ENCODE assay signal across 22 mouse cellular contexts in genomic region chr19:37262389-37262788, GRCm38 (mm10). TPM values are rescaled to one million over a fixed set of nuclear protein-coding genes. Genes with fewer than 3 reads are reported as not detected.
DNase-seq lines count a peak whose midpoint lies in the region; ATAC-seq and TF ChIP-seq lines count a peak whose summit lies in the region.
"Had no signal": no experiment of that assay in that cellular context is flagged by ENCODE, and none has a peak within 500 bp of the region (broad histone marks: within the 10 kb centered on the region; RNA-seq: fewer than 3 reads in every experiment).

No protein-coding gene starts in this region.

- H3K4me2 ChIP-seq in liver, embryonic 16.5 days (ENCODE audit: low read depth, low read length): peak overlapping the region; percentile 24
- no peak overlapping the region for H3K4me2 ChIP-seq in liver, embryonic 12.5 days
- H3K4me2 ChIP-seq: hindbrain, embryonic 13.5 days; limb, embryonic 12.5 days; midbrain, embryonic 12.5 days; neural tube, embryonic 15.5 days had no signal

- H3K36me3 ChIP-seq in kidney, adult 2 months (ENCODE audit: control insufficient read depth, insufficient read depth, low read length): no peaks in the 10 kb centered on the region
- H3K36me3 ChIP-seq in liver, embryonic 16.5 days (ENCODE audit: control insufficient read depth, insufficient read depth): no peaks in the 10 kb centered on the region
- no peaks in the 10 kb centered on the region for H3K36me3 ChIP-seq in liver, embryonic 12.5 days
- H3K36me3 ChIP-seq: forebrain, embryonic 10.5 days; hindbrain, embryonic 13.5 days; limb, embryonic 12.5 days; midbrain, embryonic 12.5 days; neural tube, embryonic 15.5 days had no signal

- peak overlapping the region; percentile 61; the same call in 1 of the 2 replicates for H3K27ac ChIP-seq in kidney, adult 2 months (ENCODE audit: insufficient read depth, low read depth, low read length)
- peak overlapping the region; percentile 38; the same call in 1 of the 2 replicates for H3K27ac ChIP-seq in liver, embryonic 16.5 days (ENCODE audit: low read length)
- no peak overlapping the region for H3K27ac ChIP-seq in liver, embryonic 12.5 days
- H3K27ac ChIP-seq: forebrain, embryonic 10.5 days; hindbrain, embryonic 13.5 days; layer of hippocampus, adult 2 months; limb, embryonic 12.5 days; midbrain, embryonic 12.5 days; neural tube, embryonic 15.5 days had no signal

- no peak overlapping the region for H3K9ac ChIP-seq in liver, embryonic 16.5 days (ENCODE audit: low read depth, low read length)
- H3K9ac ChIP-seq in liver, embryonic 12.5 days: no peak overlapping the region
- H3K9ac ChIP-seq: hindbrain, embryonic 13.5 days; limb, embryonic 12.5 days; midbrain, embryonic 12.5 days; neural tube, embryonic 15.5 days had no signal

- WGBS in kidney, adult 2 months: 48% methylated on average over 4 of the region's 4 CpGs
- WGBS in liver, embryonic 16.5 days (ENCODE audit: insufficient replicate concordance): 62% methylated on average over 4 of the region's 4 CpGs
- WGBS in liver, embryonic 12.5 days (ENCODE audit: insufficient replicate concordance): 67% methylated on average over 4 of the region's 4 CpGs

- TF ChIP-seq CTCF in kidney, adult 2 months (conservative IDR thresholded peaks at IDR 0.05; ENCODE audit: insufficient read depth, insufficient read length, low read depth, low read length): no peak

- H3K4me3 ChIP-seq in kidney, adult 2 months (ENCODE audit: insufficient read depth, low read depth, low read length): no peak overlapping the region
- H3K4me3 ChIP-seq in liver, embryonic 16.5 days (ENCODE audit: low read depth, low read length): no peak overlapping the region
- H3K4me3 ChIP-seq in liver, embryonic 12.5 days: no peak overlapping the region
- H3K4me3 ChIP-seq: forebrain, embryonic 10.5 days; hindbrain, embryonic 13.5 days; layer of hippocampus, adult 2 months; limb, embryonic 12.5 days; midbrain, embryonic 12.5 days; neural tube, embryonic 15.5 days had no signal

- no peaks in the 10 kb centered on the region for H3K9me3 ChIP-seq in liver, embryonic 16.5 days (replicated peaks; ENCODE audit: control insufficient read depth, low read length)
- no peaks in the 10 kb centered on the region for H3K9me3 ChIP-seq in liver, embryonic 12.5 days (replicated peaks)
- H3K9me3 ChIP-seq: forebrain, embryonic 10.5 days; hindbrain, embryonic 13.5 days; midbrain, embryonic 12.5 days had no signal

- H3K4me1 ChIP-seq in kidney, adult 2 months (ENCODE audit: control insufficient read depth, insufficient read depth, low read length): peaks cover 17% of the 10 kb centered on the region; the same call in 1 of the 2 replicates
- H3K4me1 ChIP-seq in liver, embryonic 16.5 days (ENCODE audit: control insufficient read depth, low read depth, low read length): peaks cover 6% of the 10 kb centered on the region
- peaks cover 22% of the 10 kb centered on the region for H3K4me1 ChIP-seq in liver, embryonic 12.5 days
- H3K4me1 ChIP-seq: limb, embryonic 12.5 days had no signal

- no peak for TF ChIP-seq POLR2A in kidney, adult 2 months (IDR thresholded peaks at IDR 0.05; ENCODE audit: low read depth, low read length)

- no peak for ATAC-seq in liver, embryonic 16.5 days (ENCODE audit: low read depth)
- no peak for ATAC-seq in liver, embryonic 12.5 days
- ATAC-seq: forebrain, embryonic 16.5 days; inflammation-experienced regulatory T-cells, adult 6 months had no signal

- H3K27me3 ChIP-seq in kidney, adult 2 months (replicated peaks; ENCODE audit: control insufficient read depth, insufficient read depth, low read length): no peaks in the 10 kb centered on the region
- no peaks in the 10 kb centered on the region for H3K27me3 ChIP-seq in liver, embryonic 16.5 days (ENCODE audit: control insufficient read depth, insufficient read depth, low read depth, low read length)
- peaks cover 9% of the 10 kb centered on the region; the same call in 1 of the 2 replicates for H3K27me3 ChIP-seq in liver, embryonic 12.5 days (replicated peaks)
- H3K27me3 ChIP-seq: hindbrain, embryonic 13.5 days; limb, embryonic 12.5 days; midbrain, embryonic 12.5 days; neural tube, embryonic 15.5 days had no signal

- peak; percentile 49 for DNase-seq in kidney, adult 2 months
- no peak for DNase-seq in kidney, postnatal 25 days
- peak; percentile 7 for DNase-seq in Muller cell, postnatal 12 days (ENCODE audit: inconsistent ontology term)
- DNase-seq in yolk sac, embryonic 10.5 days (ENCODE audit: low spot score): peak; percentile 30
- no peak for DNase-seq in ovary, postnatal 14 days (ENCODE audit: low spot score)
- DNase-seq: adrenal gland, postnatal 25 days; cerebellum, adult 11 months; cerebellum, adult 9-11 months; gastrocnemius, postnatal 25 days; kidney, adult 8-10 months; lung, postnatal 14 days; thymus, postnatal 14 days had no signal

RNA-seq across cellular contexts. Expression of gene Cpeb3, which starts 54.0 kb away (rescaled TPM):
- 14.2 and 16.4 TPM in 2 replicates for polyA plus RNA-seq in kidney, adult 2 months (2012; rRNA removed)
- polyA plus RNA-seq in liver, embryonic 16.5 days (2015; fragmentation: Nextera tagmentation; extraction: Ambion mirVana): 3.7 and 3.8 TPM in 2 replicates
- 2.6 and 3.2 TPM in 2 replicates for polyA plus RNA-seq in liver, embryonic 12.5 days (2016; fragmentation: Nextera tagmentation; extraction: Ambion mirVana)
- polyA plus RNA-seq: inflammation-experienced regulatory T-cells, adult 6 months had no signal

RNA-seq across cellular contexts. Expression of gene March5, which starts 55.0 kb away (rescaled TPM):
- 32.0 and 43.0 TPM in 2 replicates for polyA plus RNA-seq in kidney, adult 2 months (2012; rRNA removed)
- 143 and 145 TPM in 2 replicates for polyA plus RNA-seq in liver, embryonic 16.5 days (2015; fragmentation: Nextera tagmentation; extraction: Ambion mirVana)
- polyA plus RNA-seq in liver, embryonic 12.5 days (2016; fragmentation: Nextera tagmentation; extraction: Ambion mirVana): 159 and 164 TPM in 2 replicates

Comparison
In these comparisons a context has a peak if more than half of its experiments do, and no peak if none do; other contexts are left out.
1. DNase-seq: peak in kidney, adult 2 months (single experiment), Muller cell, postnatal 12 days (single experiment) and yolk sac, embryonic 10.5 days (single experiment); none in kidney, postnatal 25 days (0 of 2) and ovary, postnatal 14 days (single experiment).